Mouse (Mus musculus): ENCODE measurements at regions not wholly inside any gene's neighbourhood (a gene's known extent, or its start where the extent isn't known, plus 50 kb on each side); places are given as distances from the start of the nearest gene placed in this dataset.

DNA sequence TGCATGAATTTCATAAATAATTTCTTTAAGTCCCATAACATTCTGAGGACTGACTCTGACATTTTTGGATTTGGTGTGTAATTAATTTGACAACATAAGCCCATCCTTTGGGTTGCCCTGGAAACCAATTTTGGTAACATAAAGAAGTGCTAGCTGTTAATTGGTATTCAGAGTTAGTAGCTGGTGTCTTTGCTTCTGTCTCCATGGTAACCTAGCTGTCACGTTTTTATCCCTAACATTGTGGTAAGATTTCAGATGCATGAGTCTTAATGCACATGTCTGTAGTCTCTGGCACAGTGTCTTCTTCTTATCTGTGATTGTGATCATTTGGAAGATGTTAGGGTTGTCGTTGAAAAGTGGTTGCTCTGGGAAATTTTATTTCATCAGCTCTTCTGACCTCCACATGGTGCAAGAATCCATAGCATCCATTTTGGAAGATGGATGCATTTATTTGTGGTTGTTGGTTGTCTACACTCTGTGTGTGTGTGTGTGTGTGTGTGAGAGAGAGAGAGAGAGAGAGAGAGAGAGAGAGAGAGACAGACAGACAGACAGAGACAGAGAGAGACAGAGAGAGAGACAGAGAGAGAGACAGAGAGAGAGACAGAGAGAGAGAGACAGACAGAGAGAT lies 255.1 kb downstream of the Plk2 start:
- Histone ChIP-seq H3K4me1 (ENCODE audit: control insufficient read depth in 2 of 2, insufficient read depth in 2 of 2, low read length in 2 of 2) (peaks cover 0 to 2% of the 10 kb centered on the region in 2 experiments; a peak in 1 of 4 replicates), H3K9me3 (ENCODE audit: control insufficient read depth, low read length) (no peaks in the 10 kb centered on the region), H3K4me3 (ENCODE audit: control insufficient read depth in 1 of 2, insufficient read depth in 1 of 2, low read depth in 1 of 2, low read length in 2 of 2) (no peak overlapping the region), H3K4me2 (ENCODE audit: low read length) (no peak overlapping the region), H3K36me3 (ENCODE audit: control insufficient read depth, insufficient read depth, low read length) (no peaks in the 10 kb centered on the region), H3K27ac (replicated peaks in 1 of 2; ENCODE audit: control insufficient read depth in 1 of 2, insufficient read depth in 1 of 2, low read depth in 2 of 2, low read length in 2 of 2) (no peak overlapping the region), H3K9ac (ENCODE audit: low read length) (no peak overlapping the region), H3K27me3 (ENCODE audit: control insufficient read depth, insufficient read depth, low read length) (no peaks in the 10 kb centered on the region)
- WGBS = 56% methylated on average over 2 of the region's 2 CpGs
- ATAC-seq (ENCODE audit: insufficient number of reproducible peaks, insufficient read depth, low FRiP score, low read depth) = no peak

DNA sequence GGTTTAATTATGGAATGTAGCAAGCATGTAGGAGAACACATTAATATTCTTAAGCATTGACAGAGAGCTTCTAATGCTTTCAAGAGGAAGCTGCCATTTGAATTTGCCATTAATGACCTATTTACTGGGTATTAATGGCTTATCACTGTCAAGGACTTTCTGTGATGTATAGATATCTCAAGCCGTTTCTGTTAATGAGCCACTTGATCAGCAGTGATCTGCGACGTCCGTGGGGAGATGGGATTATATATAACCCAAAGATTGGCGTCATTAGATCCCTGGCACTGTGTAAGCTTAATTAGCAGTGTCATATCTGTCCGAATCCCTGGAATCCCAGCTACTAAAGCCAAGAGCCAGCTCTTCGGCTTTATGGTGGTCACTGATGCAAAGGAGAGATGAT lies 257.4 kb downstream of the Plk2 start:
- peaks cover 0 to 6% of the 10 kb centered on the region in 2 experiments; a peak in 1 of 4 replicates for H3K4me1 ChIP-seq (ENCODE audit: control insufficient read depth in 2 of 2, insufficient read depth in 2 of 2, low read length in 2 of 2)
- no peak for ATAC-seq (ENCODE audit: insufficient number of reproducible peaks, insufficient read depth, low FRiP score, low read depth)
- H3K36me3 ChIP-seq (ENCODE audit: control insufficient read depth, insufficient read depth, low read length) = no peaks in the 10 kb centered on the region
- 79% methylated on average over 7 of the region's 7 CpGs for WGBS
- H3K27ac ChIP-seq (replicated peaks in 1 of 2; ENCODE audit: control insufficient read depth in 1 of 2, insufficient read depth in 1 of 2, low read depth in 2 of 2, low read length in 2 of 2) = no peak overlapping the region
- H3K4me2 ChIP-seq (ENCODE audit: low read length) = no peak overlapping the region
- H3K27me3 ChIP-seq (ENCODE audit: control insufficient read depth, insufficient read depth, low read length) = no peaks in the 10 kb centered on the region
- H3K9me3 ChIP-seq (ENCODE audit: control insufficient read depth, low read length) = no peaks in the 10 kb centered on the region
- no peak overlapping the region for H3K4me3 ChIP-seq (ENCODE audit: control insufficient read depth in 1 of 2, insufficient read depth in 1 of 2, low read depth in 1 of 2, low read length in 2 of 2)
- no peak overlapping the region for H3K9ac ChIP-seq (ENCODE audit: low read length)

DNA sequence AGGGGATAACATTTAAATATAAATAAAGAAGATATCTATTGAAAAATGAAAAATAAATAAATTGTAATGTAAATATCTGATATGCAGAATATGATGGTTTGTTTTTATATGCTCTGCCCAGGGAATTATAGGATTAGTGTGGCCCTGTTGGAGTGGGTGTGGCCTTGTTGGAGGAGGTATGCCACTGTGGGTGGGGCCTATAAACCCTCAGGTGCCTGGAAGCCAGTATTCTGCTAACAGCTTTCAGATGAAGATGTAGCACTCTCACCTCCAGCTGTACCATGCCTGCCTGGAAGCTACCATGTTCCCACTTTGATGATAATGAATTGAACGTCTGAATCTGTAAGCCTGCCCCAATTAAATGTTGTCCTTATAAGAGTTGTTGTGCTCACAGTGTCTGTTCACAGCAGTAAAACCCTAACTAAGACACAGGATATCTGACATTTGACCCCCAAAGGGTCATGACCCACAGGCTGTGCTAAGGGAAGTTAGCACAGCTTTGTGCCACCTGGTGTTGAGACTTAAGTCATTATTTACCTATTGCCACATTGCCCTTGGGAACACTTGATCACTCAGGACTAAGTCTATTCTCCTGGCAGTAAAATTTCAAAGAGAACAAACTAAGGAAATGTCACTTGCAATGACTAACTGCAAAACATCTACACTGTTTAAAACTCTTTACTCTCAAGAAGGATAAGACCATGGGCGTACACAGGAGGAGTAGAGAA lies 270.4 kb downstream of the Plk2 start:
- no peak for ATAC-seq (ENCODE audit: insufficient number of reproducible peaks, insufficient read depth, low FRiP score, low read depth)
- WGBS = 65% methylated on average over 2 of the region's 2 CpGs
- H3K4me1 ChIP-seq (ENCODE audit: control insufficient read depth in 2 of 2, insufficient read depth in 2 of 2, low read length in 2 of 2) = no peaks in the 10 kb centered on the region

DNA sequence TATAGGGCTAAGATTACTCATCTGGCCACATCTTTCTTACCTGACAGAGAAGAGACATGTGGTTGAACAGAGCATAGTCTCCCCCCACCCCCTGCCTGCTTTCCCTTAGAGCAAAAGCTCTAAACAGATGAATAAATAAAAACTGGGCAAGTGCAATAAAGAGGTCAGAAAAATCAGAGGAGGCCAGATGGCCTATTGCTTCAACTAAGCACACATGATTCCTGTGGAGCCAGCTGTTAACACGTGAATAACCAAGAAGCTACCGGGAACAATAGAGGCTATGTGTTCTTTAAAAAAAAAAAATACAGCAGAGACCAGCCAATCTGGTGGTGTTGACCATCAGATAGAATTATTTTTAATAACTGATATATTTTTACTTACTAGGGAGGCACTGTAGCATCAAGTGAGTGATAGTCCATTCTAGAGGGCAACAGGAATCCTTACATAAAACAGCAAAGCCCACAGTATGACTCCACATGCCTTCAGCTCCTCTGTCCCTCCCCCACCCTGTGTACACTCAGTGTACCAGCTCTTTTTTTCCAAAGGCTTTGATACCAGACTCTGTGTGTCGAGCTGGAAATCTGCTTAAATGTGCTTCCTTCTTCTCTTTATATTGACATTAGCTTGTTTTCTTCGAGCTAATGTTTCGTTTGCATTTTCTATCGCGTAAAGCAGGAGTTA lies 272.6 kb downstream of the Plk2 start:
- Histone ChIP-seq H3K4me1 (ENCODE audit: control insufficient read depth in 2 of 2, insufficient read depth in 2 of 2, low read length in 2 of 2) (no peaks in the 10 kb centered on the region), H3K9ac (ENCODE audit: low read length) (no peak overlapping the region), H3K4me2 (ENCODE audit: low read length) (no peak overlapping the region), H3K27ac (replicated peaks in 1 of 2; ENCODE audit: control insufficient read depth in 1 of 2, insufficient read depth in 1 of 2, low read depth in 2 of 2, low read length in 2 of 2) (no peak overlapping the region), H3K36me3 (ENCODE audit: control insufficient read depth, insufficient read depth, low read length) (no peaks in the 10 kb centered on the region), H3K27me3 (ENCODE audit: control insufficient read depth, insufficient read depth, low read length) (no peaks in the 10 kb centered on the region), H3K9me3 (ENCODE audit: control insufficient read depth, low read length) (no peaks in the 10 kb centered on the region), H3K4me3 (ENCODE audit: control insufficient read depth in 1 of 2, insufficient read depth in 1 of 2, low read depth in 1 of 2, low read length in 2 of 2) (no peak overlapping the region)
- ATAC-seq (ENCODE audit: insufficient number of reproducible peaks, insufficient read depth, low FRiP score, low read depth) = no peak
- 79% methylated on average over 7 of the region's 7 CpGs for WGBS

More for the DNA sequence above, 270.4 kb downstream of the Plk2 start:
- no peaks in the 10 kb centered on the region for H3K27me3 ChIP-seq (ENCODE audit: control insufficient read depth, insufficient read depth, low read length)
- no peak overlapping the region for H3K4me3 ChIP-seq (ENCODE audit: control insufficient read depth in 1 of 2, insufficient read depth in 1 of 2, low read depth in 1 of 2, low read length in 2 of 2)
- no peak overlapping the region for H3K9ac ChIP-seq (ENCODE audit: low read length)
- no peak overlapping the region for H3K4me2 ChIP-seq (ENCODE audit: low read length)
- H3K36me3 ChIP-seq (ENCODE audit: control insufficient read depth, insufficient read depth, low read length) = no peaks in the 10 kb centered on the region
- H3K9me3 ChIP-seq (ENCODE audit: control insufficient read depth, low read length) = no peaks in the 10 kb centered on the region
- no peak overlapping the region for H3K27ac ChIP-seq (replicated peaks in 1 of 2; ENCODE audit: control insufficient read depth in 1 of 2, insufficient read depth in 1 of 2, low read depth in 2 of 2, low read length in 2 of 2)

DNA sequence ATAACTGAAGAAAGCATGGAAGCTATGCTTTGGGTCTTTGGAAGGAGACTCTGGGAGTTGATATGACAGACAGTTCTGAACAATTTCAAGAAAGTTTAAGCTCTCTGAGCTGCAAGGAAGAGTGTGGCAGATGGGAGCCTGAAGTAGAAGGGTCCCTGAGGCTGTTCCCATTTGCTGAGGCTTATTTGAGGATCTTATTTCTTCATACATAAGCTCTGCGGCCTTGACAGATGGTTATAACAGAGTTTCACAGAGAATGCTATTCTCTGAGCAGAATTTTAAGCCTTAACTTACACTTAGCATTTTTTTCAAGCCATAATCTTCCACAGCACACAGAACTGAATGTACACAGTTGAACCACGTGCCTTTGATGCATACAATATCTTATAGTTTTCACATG lies 278.7 kb downstream of the Plk2 start:
- no peak overlapping the region for H3K27ac ChIP-seq (replicated peaks in 1 of 2; ENCODE audit: control insufficient read depth in 1 of 2, insufficient read depth in 1 of 2, low read depth in 2 of 2, low read length in 2 of 2)
- no peaks in the 10 kb centered on the region for H3K4me1 ChIP-seq (ENCODE audit: control insufficient read depth in 2 of 2, insufficient read depth in 2 of 2, low read length in 2 of 2)
- H3K4me3 ChIP-seq (ENCODE audit: control insufficient read depth in 1 of 2, insufficient read depth in 1 of 2, low read depth in 1 of 2, low read length in 2 of 2) = no peak overlapping the region
- H3K36me3 ChIP-seq (ENCODE audit: control insufficient read depth, insufficient read depth, low read length) = no peaks in the 10 kb centered on the region
- H3K9me3 ChIP-seq (ENCODE audit: control insufficient read depth, low read length) = no peaks in the 10 kb centered on the region
- no peak overlapping the region for H3K4me2 ChIP-seq (ENCODE audit: low read length)
- no peak overlapping the region for H3K9ac ChIP-seq (ENCODE audit: low read length)
- 81% methylated on average over 2 of the region's 2 CpGs for WGBS
- ATAC-seq (ENCODE audit: insufficient number of reproducible peaks, insufficient read depth, low FRiP score, low read depth) = no peak
- H3K27me3 ChIP-seq (ENCODE audit: control insufficient read depth, insufficient read depth, low read length) = no peaks in the 10 kb centered on the region

DNA sequence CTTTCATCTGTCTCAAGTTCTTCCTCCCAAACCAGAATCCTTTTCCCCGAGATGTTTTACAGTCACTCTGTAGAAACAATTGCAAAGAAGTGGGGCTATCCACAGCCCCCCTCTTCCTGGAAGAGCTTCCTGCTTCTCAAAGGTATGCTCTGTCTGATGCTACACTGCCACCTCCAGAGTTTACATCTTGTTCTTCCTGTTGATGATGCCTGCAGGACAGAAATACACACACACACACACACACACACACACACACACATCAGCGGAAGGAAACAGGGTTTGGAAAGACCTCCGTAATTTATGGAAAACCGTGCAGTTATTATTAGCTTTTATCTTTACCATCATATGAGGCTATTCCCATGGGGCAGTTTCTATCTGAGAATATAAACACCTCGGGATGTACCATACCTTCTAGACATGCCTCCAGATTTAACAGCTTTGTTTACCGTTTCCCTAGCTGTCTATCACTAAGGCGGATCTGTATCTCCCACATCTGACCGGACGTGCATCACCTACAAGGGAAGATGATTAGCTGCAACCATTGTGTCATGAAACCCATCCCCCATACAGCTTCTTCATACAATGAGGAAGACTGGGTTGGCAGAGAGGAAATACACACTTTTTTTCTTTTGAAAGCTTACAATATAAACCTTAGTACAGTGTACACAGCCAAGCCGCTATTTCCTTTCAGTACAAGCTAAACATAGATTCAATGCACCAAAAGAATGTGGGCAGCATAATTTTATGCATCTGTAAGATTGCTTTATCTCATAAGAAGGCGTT lies 288.6 kb downstream of the Plk2 start:
- H3K27me3 ChIP-seq (ENCODE audit: control insufficient read depth, insufficient read depth, low read length) = no peaks in the 10 kb centered on the region
- 65% methylated on average over 11 of the region's 11 CpGs for WGBS
- H3K4me2 ChIP-seq (ENCODE audit: low read length) = no peak overlapping the region
- peak; percentile 35; the same call in 1 of the 2 replicates for ATAC-seq (ENCODE audit: insufficient number of reproducible peaks, insufficient read depth, low FRiP score, low read depth)
- no peaks in the 10 kb centered on the region for H3K4me1 ChIP-seq (ENCODE audit: control insufficient read depth in 2 of 2, insufficient read depth in 2 of 2, low read length in 2 of 2)
- no peak overlapping the region for H3K27ac ChIP-seq (replicated peaks in 1 of 2; ENCODE audit: control insufficient read depth in 1 of 2, insufficient read depth in 1 of 2, low read depth in 2 of 2, low read length in 2 of 2)
- H3K36me3 ChIP-seq (ENCODE audit: control insufficient read depth, insufficient read depth, low read length) = no peaks in the 10 kb centered on the region
- H3K4me3 ChIP-seq (ENCODE audit: control insufficient read depth in 1 of 2, insufficient read depth in 1 of 2, low read depth in 1 of 2, low read length in 2 of 2) = no peak overlapping the region
- H3K9me3 ChIP-seq (ENCODE audit: control insufficient read depth, low read length) = no peaks in the 10 kb centered on the region
- no peak overlapping the region for H3K9ac ChIP-seq (ENCODE audit: low read length)

DNA sequence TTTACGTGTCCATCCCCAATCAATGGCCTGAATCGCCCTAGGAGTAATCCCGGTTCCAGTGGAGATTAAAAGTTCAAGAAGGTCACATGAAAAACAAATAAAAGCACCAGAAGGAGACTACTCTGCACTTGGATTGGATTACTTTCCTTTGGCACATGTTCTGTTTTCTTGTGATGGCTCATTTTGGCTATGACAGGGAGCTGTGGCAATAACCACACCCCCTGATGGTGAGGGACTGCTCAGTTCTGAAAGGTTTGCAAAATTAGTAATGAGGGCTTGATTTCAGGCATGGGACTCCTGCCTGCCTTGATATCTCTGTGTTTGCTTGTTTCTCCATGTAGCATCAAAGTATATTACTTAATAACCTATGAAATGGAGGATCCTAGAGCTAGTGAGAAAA lies 293.9 kb downstream of the Plk2 start:
- Histone ChIP-seq H3K4me2 (ENCODE audit: low read length) (no peak overlapping the region), H3K27me3 (ENCODE audit: control insufficient read depth, insufficient read depth, low read length) (no peaks in the 10 kb centered on the region), H3K9ac (ENCODE audit: low read length) (no peak overlapping the region), H3K9me3 (ENCODE audit: control insufficient read depth, low read length) (no peaks in the 10 kb centered on the region), H3K4me3 (ENCODE audit: control insufficient read depth in 1 of 2, insufficient read depth in 1 of 2, low read depth in 1 of 2, low read length in 2 of 2) (no peak overlapping the region), H3K4me1 (ENCODE audit: control insufficient read depth in 2 of 2, insufficient read depth in 2 of 2, low read length in 2 of 2) (peaks cover 2 to 32% of the 10 kb centered on the region in 2 experiments), H3K27ac (replicated peaks in 1 of 2; ENCODE audit: control insufficient read depth in 1 of 2, insufficient read depth in 1 of 2, low read depth in 2 of 2, low read length in 2 of 2) (no peak overlapping the region), H3K36me3 (ENCODE audit: control insufficient read depth, insufficient read depth, low read length) (no peaks in the 10 kb centered on the region)
- WGBS = 75% methylated on average over 3 of the region's 3 CpGs
- no peak for ATAC-seq (ENCODE audit: insufficient number of reproducible peaks, insufficient read depth, low FRiP score, low read depth)

Measured in heart, embryonic 14.5 days (tissue).